Mouse (Mus musculus): ENCODE results near the gene Nelfcd.
A peak's percentile ranks its signal among the peaks of the same experiment; 100 is the strongest.

Nelfcd gene

GRCm38 (mm10) chr2:174437697-174437982, 22.0 kb downstream of the Nelfcd start:
- DNase-seq (ENCODE audit: low spot score): no peak

GRCm38 (mm10) chr2:174438181-174438580, 22.6 kb downstream of the Nelfcd start:
- no peak for DNase-seq (ENCODE audit: low spot score)

- peak; percentile 79 for DNase-seq (ENCODE audit: low spot score)
Observed at GRCm38 (mm10) chr2:174438737-174439449, 23.3 kb downstream of the Nelfcd start, which contains the start of gene Ctsz. Gene Ctsz, minus strand, starts transcription at chr2:174439039.

GRCm38 (mm10) chr2:174439450-174439838, 23.8 kb downstream of the Nelfcd start:
- no peak for DNase-seq (ENCODE audit: low spot score)

- DNase-seq (ENCODE audit: low spot score): no peak
Observed at GRCm38 (mm10) chr2:174439961-174440360, 24.4 kb downstream of the Nelfcd start.

- no peak for DNase-seq (ENCODE audit: low spot score)
Observed at GRCm38 (mm10) chr2:174441898-174442297, 26.3 kb downstream of the Nelfcd start.

GRCm38 (mm10) chr2:174442460-174442859, 26.9 kb downstream of the Nelfcd start:
- DNase-seq (ENCODE audit: low spot score): no peak

GRCm38 (mm10) chr2:174443046-174443445, 27.4 kb downstream of the Nelfcd start:
- DNase-seq (ENCODE audit: low spot score): no peak

- no peak for DNase-seq (ENCODE audit: low spot score)
Observed at GRCm38 (mm10) chr2:174444359-174444758, 28.8 kb downstream of the Nelfcd start.

- DNase-seq (ENCODE audit: low spot score): no peak
Observed at GRCm38 (mm10) chr2:174445018-174445417, 29.4 kb downstream of the Nelfcd start.

GRCm38 (mm10) chr2:174446492-174446891, 30.9 kb downstream of the Nelfcd start:
- DNase-seq (ENCODE audit: low spot score): peak; percentile 28

GRCm38 (mm10) chr2:174446905-174447304, 31.3 kb downstream of the Nelfcd start:
- DNase-seq (ENCODE audit: low spot score): no peak

- DNase-seq (ENCODE audit: low spot score): no peak
Observed at GRCm38 (mm10) chr2:174448405-174448804, 32.8 kb downstream of the Nelfcd start.

GRCm38 (mm10) chr2:174450353-174450752, 34.7 kb downstream of the Nelfcd start, which contains the start of gene Tubb1:
Gene Tubb1, plus strand, starts transcription at chr2:174450695.
- no peak for DNase-seq (ENCODE audit: low spot score)

- DNase-seq (ENCODE audit: low spot score): no peak
Observed at GRCm38 (mm10) chr2:174453681-174454080, 38.1 kb downstream of the Nelfcd start.

GRCm38 (mm10) chr2:174459365-174459764, 43.8 kb downstream of the Nelfcd start:
- DNase-seq (ENCODE audit: low spot score): no peak

GRCm38 (mm10) chr2:174463370-174463769, 47.8 kb downstream of the Nelfcd start:
- DNase-seq (ENCODE audit: low spot score): no peak

GRCm38 (mm10) chr2:174463789-174464523, 48.4 kb downstream of the Nelfcd start, which contains the start of gene Atp5e:
Gene Atp5e, minus strand, starts transcription at chr2:174464105.
- DNase-seq (ENCODE audit: low spot score): peak; percentile 95

- DNase-seq (ENCODE audit: low spot score): no peak
Observed at GRCm38 (mm10) chr2:174470333-174470732, 54.7 kb downstream of the Nelfcd start.

- no peak for DNase-seq (ENCODE audit: low spot score)
Observed at GRCm38 (mm10) chr2:174470786-174471405, 55.3 kb downstream of the Nelfcd start.

- peak; percentile 41 for DNase-seq (ENCODE audit: low spot score)
Observed at GRCm38 (mm10) chr2:174472407-174472806, 56.8 kb downstream of the Nelfcd start.

- peak; percentile 100 for DNase-seq (ENCODE audit: low spot score)
Observed at GRCm38 (mm10) chr2:174472818-174473549, 57.4 kb downstream of the Nelfcd start, which contains the start of gene Prelid3b. Gene Prelid3b, minus strand, starts transcription at chr2:174473081.
